Mouse (Mus musculus): ENCODE measurements around the gene Sirt5. TPM values are rescaled to one million over a fixed set of nuclear protein-coding genes. Genes with fewer than 3 reads are reported as not detected.

Sirt5 gene
- polyA plus RNA-seq, 1 experiment from 2014 or later = 26.4 TPM

DNA sequence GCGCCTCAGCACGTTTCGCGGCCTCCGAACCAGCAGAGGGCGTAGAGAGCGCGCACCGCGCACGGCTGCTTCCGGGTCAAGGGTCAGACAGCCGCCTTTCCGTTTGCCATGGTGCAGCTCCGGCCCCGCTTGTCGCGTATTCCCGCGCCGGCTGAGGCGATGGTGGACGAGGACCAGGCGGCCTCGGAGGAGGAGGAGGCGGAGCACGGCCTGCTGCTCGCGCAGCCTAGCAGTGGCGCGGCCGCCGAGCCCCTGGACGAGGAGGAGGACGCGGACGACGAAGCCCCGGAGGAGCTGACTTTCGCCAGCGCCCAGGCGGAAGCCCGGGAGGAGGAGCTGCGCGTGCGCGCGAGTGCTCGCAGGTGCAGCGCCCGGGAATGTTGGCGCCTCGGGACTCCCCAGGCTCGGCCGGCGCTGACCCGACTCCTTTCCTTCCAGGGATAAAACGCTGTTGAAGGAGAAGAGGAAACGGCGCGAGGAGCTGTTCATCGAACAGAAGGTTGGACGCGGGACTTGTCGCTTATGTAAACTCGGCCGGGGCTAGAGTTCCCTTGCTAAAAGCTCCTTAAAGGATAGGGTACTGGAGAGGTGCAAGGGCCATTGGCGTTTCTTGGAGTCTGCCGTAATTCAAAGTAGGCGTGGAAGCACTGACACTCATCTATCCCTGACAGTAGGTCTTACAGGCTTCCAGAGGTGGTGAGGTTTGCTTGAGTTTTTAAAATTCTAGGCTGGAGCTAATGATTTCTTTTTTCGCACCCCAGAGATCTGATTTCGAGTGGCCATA is 33.2 kb downstream of the Sirt5 start, which contains the start of gene Nol7:
Gene Nol7 (plus strand): TSS at position 94 of the 784 bp plus-strand sequence.
- WGBS (ENCODE audit: insufficient replicate concordance) = 1% methylated on average over 71 of the region's 72 CpGs
- H3K4me1 ChIP-seq (ENCODE audit: control insufficient read depth, insufficient read depth, low read length) = 0 out of 2 replicates have a peak, but pooled peaks cover 4% of the 10 kb centered on the region
- no peaks in the 10 kb centered on the region for H3K27me3 ChIP-seq (ENCODE audit: control insufficient read depth, insufficient read depth, low read length)
- H3K4me3 ChIP-seq (ENCODE audit: low read depth, low read length) = peak within 1 kb of the TSS; percentile 84
- H3K9me3 ChIP-seq (replicated peaks; ENCODE audit: control insufficient read depth, low read length) = no peaks in the 10 kb centered on the region
- peak within 1 kb of the TSS; percentile 88 for H3K4me2 ChIP-seq
- peak; percentile 90 for ATAC-seq (replicated peaks; ENCODE audit: insufficient number of reproducible peaks, low FRiP score, low TSS enrichment)
- H3K27ac ChIP-seq (ENCODE audit: low read depth, low read length) = peak within 1 kb of the TSS; percentile 97
- H3K9ac ChIP-seq (ENCODE audit: low read depth, low read length) = peak within 1 kb of the TSS; percentile 93
- H3K36me3 ChIP-seq (ENCODE audit: control insufficient read depth, insufficient read depth, low read length) = peaks cover 9% of the 10 kb centered on the region; the same call in 1 of the 2 replicates

DNA sequence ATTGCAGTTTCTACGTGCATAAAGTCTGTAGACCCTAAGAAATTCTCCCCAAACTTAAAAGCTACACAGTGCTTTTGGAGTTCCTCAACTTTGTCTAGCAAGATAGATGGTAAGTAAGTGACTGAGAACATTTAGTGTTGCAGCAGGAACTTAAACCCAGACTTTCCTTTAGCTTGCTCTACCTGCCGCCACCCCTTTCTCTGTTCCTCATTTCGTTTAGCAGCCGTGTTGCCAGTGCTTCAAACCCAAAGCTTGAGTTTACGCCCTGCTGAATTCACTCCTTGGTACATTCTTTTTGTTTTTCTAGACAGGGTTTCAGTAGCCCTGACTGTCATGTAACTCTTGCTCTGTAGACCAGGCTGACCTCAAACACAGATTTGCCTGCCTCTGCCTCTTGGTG is 34.3 kb downstream of the Sirt5 start:
- H3K9ac ChIP-seq (ENCODE audit: low read depth, low read length) = no peak overlapping the region
- 0 out of 2 replicates have a peak overlapping the region, but pooled peaks have one; percentile 84 for H3K4me3 ChIP-seq (ENCODE audit: low read depth, low read length)
- H3K9me3 ChIP-seq (replicated peaks; ENCODE audit: control insufficient read depth, low read length) = no peaks in the 10 kb centered on the region
- H3K36me3 ChIP-seq (ENCODE audit: control insufficient read depth, insufficient read depth, low read length) = peaks cover 7% of the 10 kb centered on the region; the same call in 1 of the 2 replicates
- H3K27me3 ChIP-seq (ENCODE audit: control insufficient read depth, insufficient read depth, low read length) = no peaks in the 10 kb centered on the region
- H3K4me1 ChIP-seq (ENCODE audit: control insufficient read depth, insufficient read depth, low read length) = 0 out of 2 replicates have a peak, but pooled peaks cover 4% of the 10 kb centered on the region
- H3K4me2 ChIP-seq = peak overlapping the region; percentile 88
- WGBS (ENCODE audit: insufficient replicate concordance) = 91% methylated on average over 5 of the region's 5 CpGs
- no peak overlapping the region for H3K27ac ChIP-seq (ENCODE audit: low read depth, low read length)
- no peak for ATAC-seq (replicated peaks; ENCODE audit: insufficient number of reproducible peaks, low FRiP score, low TSS enrichment)

DNA sequence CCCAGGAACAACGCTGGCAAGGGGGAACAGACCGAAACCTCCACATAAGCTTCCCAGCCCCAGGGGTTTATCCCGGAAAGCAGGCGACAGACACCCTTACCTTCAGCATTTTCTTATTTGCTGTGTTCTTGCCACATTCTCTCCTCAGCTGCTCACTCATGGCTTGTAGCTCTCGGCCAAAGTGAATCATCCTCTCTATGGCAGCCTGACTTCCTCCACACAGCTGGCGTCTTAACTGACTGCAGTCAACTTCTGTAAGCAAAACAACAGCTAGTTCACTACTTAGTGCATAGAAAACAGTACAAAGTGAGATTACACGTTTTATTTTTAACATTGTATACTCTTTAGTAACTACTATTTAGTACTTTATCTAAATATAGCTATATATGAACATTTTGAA is 47.0 kb downstream of the Sirt5 start:
- H3K36me3 ChIP-seq (ENCODE audit: control insufficient read depth, insufficient read depth, low read length) = peaks cover 17% of the 10 kb centered on the region
- no peak overlapping the region for H3K27ac ChIP-seq (ENCODE audit: low read depth, low read length)
- ATAC-seq (replicated peaks; ENCODE audit: insufficient number of reproducible peaks, low FRiP score, low TSS enrichment) = no peak
- no peak overlapping the region for H3K4me3 ChIP-seq (ENCODE audit: low read depth, low read length)
- no peak overlapping the region for H3K9ac ChIP-seq (ENCODE audit: low read depth, low read length)
- 86% methylated on average over 7 of the region's 7 CpGs for WGBS (ENCODE audit: insufficient replicate concordance)
- H3K4me1 ChIP-seq (ENCODE audit: control insufficient read depth, insufficient read depth, low read length) = no peaks in the 10 kb centered on the region
- H3K27me3 ChIP-seq (ENCODE audit: control insufficient read depth, insufficient read depth, low read length) = no peaks in the 10 kb centered on the region
- no peaks in the 10 kb centered on the region for H3K9me3 ChIP-seq (replicated peaks; ENCODE audit: control insufficient read depth, low read length)
- no peak overlapping the region for H3K4me2 ChIP-seq

DNA sequence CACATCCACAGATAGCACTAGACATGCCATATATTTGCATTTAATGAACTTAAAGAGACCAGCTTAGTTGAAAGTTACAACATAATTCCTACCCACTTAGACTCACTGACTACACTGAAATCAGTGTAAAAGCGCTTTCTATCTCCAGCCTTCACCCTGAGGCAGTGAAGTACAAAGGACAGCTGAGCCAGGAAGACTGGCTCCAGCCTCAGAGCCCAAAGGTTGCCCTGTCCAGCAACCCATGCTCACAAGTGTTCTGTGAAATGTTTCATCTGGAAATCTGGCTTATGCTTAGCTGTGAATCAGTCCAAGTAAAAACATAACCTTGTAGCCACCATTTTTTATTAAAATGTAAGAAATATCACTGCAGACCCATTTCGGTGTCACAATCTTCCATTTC is 48.3 kb downstream of the Sirt5 start:
- 97% methylated on average over 2 of the region's 2 CpGs for WGBS (ENCODE audit: insufficient replicate concordance)
- H3K9ac ChIP-seq (ENCODE audit: low read depth, low read length) = no peak overlapping the region

DNA sequence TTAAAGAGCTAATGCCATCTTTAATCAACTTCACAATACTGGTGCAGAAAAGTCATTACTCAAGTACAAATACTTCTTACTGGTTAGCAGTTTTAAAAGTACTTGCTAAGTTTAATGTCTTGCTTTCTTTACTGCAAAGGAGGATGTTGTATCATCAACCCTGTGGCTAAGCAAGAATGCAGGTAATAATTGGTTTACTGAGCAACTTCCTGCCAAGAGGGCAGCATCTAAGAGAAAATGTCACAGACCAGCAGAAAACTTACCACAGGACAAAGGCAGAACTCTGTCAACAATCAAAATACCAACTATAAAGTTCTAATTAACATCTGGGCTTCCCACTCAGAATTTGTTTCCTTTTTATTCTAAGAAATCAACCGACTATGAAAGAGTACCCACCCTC is 50.0 kb downstream of the Sirt5 start:
- Histone ChIP-seq H3K4me1 (ENCODE audit: control insufficient read depth, insufficient read depth, low read length) (no peaks in the 10 kb centered on the region), H3K4me2 (no peak overlapping the region), H3K36me3 (ENCODE audit: control insufficient read depth, insufficient read depth, low read length) (peaks cover 19% of the 10 kb centered on the region), H3K9me3 (replicated peaks; ENCODE audit: control insufficient read depth, low read length) (no peaks in the 10 kb centered on the region), H3K27me3 (ENCODE audit: control insufficient read depth, insufficient read depth, low read length) (no peaks in the 10 kb centered on the region), H3K4me3 (ENCODE audit: low read depth, low read length) (no peak overlapping the region), H3K27ac (ENCODE audit: low read depth, low read length) (no peak overlapping the region), H3K9ac (ENCODE audit: low read depth, low read length) (no peak overlapping the region)
- no peak for ATAC-seq (replicated peaks; ENCODE audit: insufficient number of reproducible peaks, low FRiP score, low TSS enrichment)
- 81% methylated on average over 1 of the region's 1 CpGs for WGBS (ENCODE audit: insufficient replicate concordance)

More for the DNA sequence above, 48.3 kb downstream of the Sirt5 start:
- ATAC-seq (replicated peaks; ENCODE audit: insufficient number of reproducible peaks, low FRiP score, low TSS enrichment) = no peak
- H3K4me2 ChIP-seq = no peak overlapping the region
- H3K27me3 ChIP-seq (ENCODE audit: control insufficient read depth, insufficient read depth, low read length) = no peaks in the 10 kb centered on the region
- H3K27ac ChIP-seq (ENCODE audit: low read depth, low read length) = no peak overlapping the region
- peaks cover 21% of the 10 kb centered on the region for H3K36me3 ChIP-seq (ENCODE audit: control insufficient read depth, insufficient read depth, low read length)
- H3K9me3 ChIP-seq (replicated peaks; ENCODE audit: control insufficient read depth, low read length) = no peaks in the 10 kb centered on the region
- no peak overlapping the region for H3K4me3 ChIP-seq (ENCODE audit: low read depth, low read length)
- no peaks in the 10 kb centered on the region for H3K4me1 ChIP-seq (ENCODE audit: control insufficient read depth, insufficient read depth, low read length)

DNA sequence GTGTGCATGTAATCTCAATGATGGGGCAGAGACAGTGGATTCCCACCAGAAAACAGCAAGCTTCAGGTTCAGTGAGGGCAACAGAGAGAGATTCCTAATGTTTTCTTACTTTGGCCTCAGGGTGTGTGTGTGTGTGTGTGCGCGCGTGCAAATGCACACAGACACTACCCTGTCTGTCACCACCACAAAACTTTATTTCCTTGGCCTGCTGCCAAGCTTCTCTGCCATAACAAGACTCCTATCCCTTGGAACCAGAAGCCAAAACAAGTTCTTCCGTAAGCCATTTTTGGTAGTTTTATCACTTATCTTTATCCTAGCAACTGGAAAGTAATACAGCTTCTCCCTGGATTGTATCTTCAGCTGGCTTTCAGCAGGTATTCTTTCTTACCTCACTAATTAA is 63.1 kb downstream of the Sirt5 start:
- Histone ChIP-seq H3K27me3 (ENCODE audit: control insufficient read depth, insufficient read depth, low read length) (no peaks in the 10 kb centered on the region), H3K9me3 (replicated peaks; ENCODE audit: control insufficient read depth, low read length) (no peaks in the 10 kb centered on the region), H3K27ac (ENCODE audit: low read depth, low read length) (no peak overlapping the region), H3K4me3 (ENCODE audit: low read depth, low read length) (no peak overlapping the region), H3K36me3 (ENCODE audit: control insufficient read depth, insufficient read depth, low read length) (peaks cover 10% of the 10 kb centered on the region; the same call in 1 of the 2 replicates), H3K4me1 (ENCODE audit: control insufficient read depth, insufficient read depth, low read length) (no peaks in the 10 kb centered on the region), H3K9ac (ENCODE audit: low read depth, low read length) (no peak overlapping the region), H3K4me2 (no peak overlapping the region)
- ATAC-seq (replicated peaks; ENCODE audit: insufficient number of reproducible peaks, low FRiP score, low TSS enrichment) = no peak
- WGBS (ENCODE audit: insufficient replicate concordance) = 83% methylated on average over 4 of the region's 4 CpGs

DNA sequence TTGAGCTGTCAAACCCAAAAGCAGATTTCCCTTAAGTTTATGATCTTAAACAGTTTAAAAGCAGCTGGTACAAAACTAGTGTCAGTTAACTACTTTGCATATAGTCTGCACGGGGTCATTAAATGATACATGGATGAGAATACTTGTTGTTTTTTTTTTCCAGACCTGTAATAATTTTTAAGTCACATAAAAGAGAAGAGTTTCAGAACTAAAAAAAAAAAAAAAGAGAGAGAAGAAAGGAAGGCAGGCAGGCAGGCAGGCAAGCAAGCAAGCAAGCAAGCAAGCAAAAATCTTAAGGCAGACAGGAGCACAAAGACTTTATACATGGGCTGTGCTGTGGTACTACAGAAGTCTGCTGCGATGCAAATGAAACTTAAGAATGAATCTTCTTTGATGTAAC is 68.1 kb downstream of the Sirt5 start:
- no peak overlapping the region for H3K9ac ChIP-seq (ENCODE audit: low read depth, low read length)
- no peak overlapping the region for H3K27ac ChIP-seq (ENCODE audit: low read depth, low read length)
- no peak overlapping the region for H3K4me3 ChIP-seq (ENCODE audit: low read depth, low read length)
- 89% methylated on average over 2 of the region's 2 CpGs for WGBS (ENCODE audit: insufficient replicate concordance)
- H3K4me2 ChIP-seq = no peak overlapping the region
- no peaks in the 10 kb centered on the region for H3K9me3 ChIP-seq (replicated peaks; ENCODE audit: control insufficient read depth, low read length)
- no peaks in the 10 kb centered on the region for H3K4me1 ChIP-seq (ENCODE audit: control insufficient read depth, insufficient read depth, low read length)
- H3K27me3 ChIP-seq (ENCODE audit: control insufficient read depth, insufficient read depth, low read length) = no peaks in the 10 kb centered on the region
- no peak for ATAC-seq (replicated peaks; ENCODE audit: insufficient number of reproducible peaks, low FRiP score, low TSS enrichment)
- H3K36me3 ChIP-seq (ENCODE audit: control insufficient read depth, insufficient read depth, low read length) = peaks cover 3% of the 10 kb centered on the region; the same call in 1 of the 2 replicates

DNA sequence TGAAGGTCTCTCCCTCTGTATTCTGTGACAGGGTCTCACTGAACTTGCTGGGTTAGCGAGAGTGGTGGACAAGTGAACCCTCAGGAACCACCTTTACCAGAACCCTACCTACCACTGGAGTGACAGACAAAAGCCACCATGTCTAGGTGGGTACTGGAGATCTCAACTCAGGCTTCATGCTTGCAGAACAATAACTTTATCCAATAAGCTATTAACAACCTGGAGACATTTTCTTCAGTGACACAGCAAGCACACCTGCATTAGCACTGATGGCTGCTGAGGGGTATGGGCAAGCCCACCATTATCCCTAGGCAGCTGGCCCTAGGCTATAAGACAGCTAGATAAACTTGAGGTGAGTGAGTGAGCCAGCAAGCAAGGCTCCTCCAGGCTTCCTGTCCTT is 75.1 kb downstream of the Sirt5 start:
- no peak for ATAC-seq (replicated peaks; ENCODE audit: insufficient number of reproducible peaks, low FRiP score, low TSS enrichment)
- WGBS (ENCODE audit: insufficient replicate concordance) = 96% methylated on average over 1 of the region's 1 CpGs
- Histone ChIP-seq H3K9ac (ENCODE audit: low read depth, low read length) (no peak overlapping the region), H3K27me3 (ENCODE audit: control insufficient read depth, insufficient read depth, low read length) (no peaks in the 10 kb centered on the region), H3K4me2 (no peak overlapping the region), H3K27ac (ENCODE audit: low read depth, low read length) (no peak overlapping the region), H3K36me3 (ENCODE audit: control insufficient read depth, insufficient read depth, low read length) (no peaks in the 10 kb centered on the region), H3K9me3 (replicated peaks; ENCODE audit: control insufficient read depth, low read length) (no peaks in the 10 kb centered on the region), H3K4me3 (ENCODE audit: low read depth, low read length) (no peak overlapping the region), H3K4me1 (ENCODE audit: control insufficient read depth, insufficient read depth, low read length) (peaks cover 3% of the 10 kb centered on the region; the same call in 1 of the 2 replicates)

DNA sequence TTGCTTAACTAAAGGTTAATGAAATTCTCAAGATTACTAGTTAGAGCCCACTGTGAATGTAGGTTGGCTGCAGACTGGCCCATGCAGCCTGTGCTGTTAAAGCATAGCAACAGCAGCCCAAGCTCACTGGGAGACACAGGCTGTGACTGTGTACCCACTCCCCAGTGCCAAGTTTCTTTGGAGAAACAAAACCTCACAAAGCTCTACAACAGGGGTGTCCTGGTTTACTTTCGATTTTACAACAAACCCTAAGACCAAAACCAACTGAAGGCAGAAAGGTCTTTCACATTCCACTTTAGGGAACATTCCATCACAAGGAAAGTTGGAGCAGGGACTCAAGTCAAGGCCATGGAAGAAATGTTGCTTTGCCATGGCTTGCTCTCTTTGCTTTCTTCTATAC is 77.3 kb downstream of the Sirt5 start:
- Histone ChIP-seq H3K4me2 (no peak overlapping the region), H3K4me1 (ENCODE audit: control insufficient read depth, insufficient read depth, low read length) (peaks cover 7% of the 10 kb centered on the region; the same call in 1 of the 2 replicates), H3K27me3 (ENCODE audit: control insufficient read depth, insufficient read depth, low read length) (no peaks in the 10 kb centered on the region), H3K36me3 (ENCODE audit: control insufficient read depth, insufficient read depth, low read length) (no peaks in the 10 kb centered on the region), H3K4me3 (ENCODE audit: low read depth, low read length) (no peak overlapping the region), H3K9me3 (replicated peaks; ENCODE audit: control insufficient read depth, low read length) (no peaks in the 10 kb centered on the region), H3K27ac (ENCODE audit: low read depth, low read length) (no peak overlapping the region), H3K9ac (ENCODE audit: low read depth, low read length) (no peak overlapping the region)
- ATAC-seq (replicated peaks; ENCODE audit: insufficient number of reproducible peaks, low FRiP score, low TSS enrichment) = no peak
- WGBS (ENCODE audit: insufficient replicate concordance) = 70% methylated on average over 1 of the region's 1 CpGs

All from heart, embryonic 11.5 days (tissue).